Mouse (Mus musculus): ENCODE data around the gene Aldh16a1. TPM values are rescaled to one million over a fixed set of nuclear protein-coding genes. Genes with fewer than 3 reads are reported as not detected.
"Not testable (repeated sequence)": the region's sequence is repeated elsewhere in the genome, so short reads cannot be mapped to it uniquely, and the experiment has no call there.

Gene Aldh16a1
- total RNA-seq, 2 experiments from 2014 or later = 12.7 to 15.1 TPM

- DNase-seq (ENCODE audit: low spot score in 2 of 2) = no peak
Observed at GRCm38 (mm10) chr7:45119780-45120709, 34.3 kb downstream of the Aldh16a1 start.

- no peak for DNase-seq (ENCODE audit: low spot score in 2 of 2)
Observed at GRCm38 (mm10) chr7:45118336-45118735, 36.0 kb downstream of the Aldh16a1 start.

DNA sequence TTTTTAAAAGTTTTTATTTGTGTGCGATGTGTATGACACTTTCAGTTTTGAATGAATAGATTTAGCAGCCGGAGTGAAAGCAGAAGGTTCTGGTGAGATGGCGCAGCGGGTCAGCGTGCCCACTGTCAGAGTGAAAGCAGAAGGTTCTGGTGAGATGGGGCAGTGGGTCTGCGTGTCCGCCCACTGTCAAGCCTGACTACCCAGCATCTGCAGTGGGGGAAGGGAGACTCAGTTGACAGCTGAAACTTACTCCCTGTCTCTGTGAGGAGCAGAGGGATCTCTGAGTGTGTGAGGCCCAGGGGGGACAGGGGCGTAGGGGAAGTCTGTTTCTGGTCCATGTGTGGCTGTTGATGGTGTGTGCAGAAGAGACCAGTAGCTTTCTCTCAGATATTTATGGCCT lies 36.8 kb downstream of the Aldh16a1 start:
- no peak for DNase-seq (ENCODE audit: low spot score in 2 of 2)

DNA sequence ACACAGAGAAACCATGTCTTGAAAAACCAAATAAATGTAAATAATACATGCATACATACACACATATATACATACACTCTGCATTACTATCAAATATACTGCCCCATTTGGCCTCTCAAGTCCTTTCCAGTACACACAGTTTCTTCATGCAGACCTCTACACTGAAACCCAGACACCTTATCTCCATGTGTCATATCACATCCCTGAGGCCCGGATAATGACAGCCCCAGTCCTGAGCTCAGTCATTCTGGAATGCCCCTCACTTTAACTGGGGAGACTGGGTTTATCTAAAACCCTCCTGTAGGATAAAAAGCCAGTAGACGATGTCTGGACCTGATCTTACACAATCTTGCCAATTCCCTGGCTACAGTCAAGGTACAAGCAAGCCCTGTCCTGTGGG lies 40.9 kb downstream of the Aldh16a1 start:
- no peak for DNase-seq (ENCODE audit: low spot score in 2 of 2)

DNA sequence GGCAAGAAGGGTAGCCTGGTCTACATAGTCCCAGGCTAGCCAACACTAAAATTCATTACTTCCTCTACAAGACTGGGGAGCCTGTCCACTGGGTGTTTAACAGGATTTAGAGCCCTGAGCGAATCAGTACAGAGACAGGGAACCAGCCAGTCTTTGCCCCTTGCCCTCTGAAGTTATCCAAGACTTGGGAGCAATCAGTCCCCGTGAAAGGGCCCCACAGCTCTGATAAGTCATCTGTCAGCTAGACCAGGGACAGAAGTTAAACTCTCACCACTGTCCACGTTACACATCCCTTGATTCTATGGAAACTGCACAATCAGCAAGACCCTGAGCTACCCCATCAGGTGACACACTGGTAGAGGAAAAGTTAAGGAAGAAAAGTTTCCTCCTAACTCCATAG lies 41.9 kb downstream of the Aldh16a1 start:
- no peak for DNase-seq (ENCODE audit: low spot score in 2 of 2)

DNA sequence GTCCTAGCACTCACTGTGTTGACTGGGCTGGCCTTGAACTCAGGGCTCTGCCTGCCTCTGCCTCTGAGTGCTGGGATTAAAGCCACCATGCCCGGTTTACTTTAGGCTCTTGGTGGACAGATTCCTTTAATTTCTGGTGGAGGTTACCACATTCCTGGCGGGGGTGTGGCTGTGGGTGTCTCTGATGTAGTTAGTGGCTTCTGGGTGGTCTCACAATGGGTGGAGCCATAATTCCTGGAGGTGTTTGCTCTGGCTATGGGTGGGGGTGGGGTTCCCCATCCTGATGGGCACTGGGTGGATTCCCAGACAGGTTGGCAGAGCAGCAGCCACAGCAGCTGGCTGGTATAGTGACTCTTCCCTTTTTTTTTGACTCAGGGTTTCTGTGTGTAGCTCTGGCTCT lies 42.4 kb downstream of the Aldh16a1 start:
- DNase-seq (ENCODE audit: low spot score in 2 of 2) = no peak

DNA sequence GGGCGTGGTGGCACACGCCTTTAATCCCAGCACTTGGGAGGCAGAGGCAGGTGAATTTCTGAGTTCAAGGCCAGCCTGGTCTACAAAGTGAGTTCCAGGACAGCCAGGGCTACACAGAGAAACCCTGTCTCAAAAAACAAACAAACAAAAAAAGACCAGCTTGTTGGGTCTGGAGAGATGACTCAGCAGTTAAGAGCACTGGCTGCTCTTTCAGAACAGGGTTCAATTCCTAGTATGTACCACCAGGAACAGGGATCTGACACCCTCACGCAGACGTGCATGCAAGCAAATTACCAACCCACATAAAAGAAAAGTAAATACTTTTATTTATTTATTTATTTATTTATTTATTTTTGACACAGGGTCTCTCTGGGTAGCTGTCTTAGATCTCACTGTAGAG lies 44.3 kb downstream of the Aldh16a1 start:
- not testable (repeated sequence) for DNase-seq (ENCODE audit: low spot score in 2 of 2)

DNA sequence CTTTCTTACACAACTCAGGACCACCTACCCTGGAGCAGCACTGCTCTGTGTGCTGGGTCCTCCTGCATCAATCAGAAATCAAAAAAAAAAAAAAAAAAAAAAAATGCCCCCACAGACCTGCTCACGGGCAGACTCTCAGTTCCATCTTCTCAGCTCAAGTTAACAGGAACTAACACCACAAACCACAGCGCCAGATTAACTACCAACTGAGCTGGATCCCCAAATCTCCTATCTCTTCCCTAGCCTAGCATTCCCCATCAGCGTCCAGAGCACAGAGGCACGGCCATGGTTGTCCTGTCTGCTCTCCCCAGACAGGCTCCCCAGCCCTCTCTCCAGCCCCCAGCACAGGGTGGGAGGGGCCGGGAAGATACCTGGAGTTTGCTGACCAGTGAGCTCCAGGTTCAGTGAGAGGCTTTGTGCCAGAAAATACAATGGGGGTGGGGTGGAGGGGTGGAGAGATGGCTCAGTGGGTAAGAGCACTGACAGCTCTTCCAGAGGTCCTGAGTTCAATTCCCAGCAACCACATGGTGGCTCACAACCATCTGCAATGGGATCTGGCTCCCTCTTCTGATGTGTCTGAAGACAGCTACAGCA lies 47.2 kb downstream of the Aldh16a1 start:
- DNase-seq (ENCODE audit: low spot score in 2 of 2) = no peak

- DNase-seq (ENCODE audit: low spot score in 2 of 2) = no peak
Observed at GRCm38 (mm10) chr7:45106441-45106840, 47.9 kb downstream of the Aldh16a1 start.

- DNase-seq (ENCODE audit: low spot score in 2 of 2) = no peak
Observed at GRCm38 (mm10) chr7:45105491-45105890, 48.9 kb downstream of the Aldh16a1 start.

GRCm38 (mm10) chr7:45104941-45105340 lies 49.4 kb downstream of the Aldh16a1 start:
- DNase-seq (ENCODE audit: low spot score in 2 of 2) = no peak

DNA sequence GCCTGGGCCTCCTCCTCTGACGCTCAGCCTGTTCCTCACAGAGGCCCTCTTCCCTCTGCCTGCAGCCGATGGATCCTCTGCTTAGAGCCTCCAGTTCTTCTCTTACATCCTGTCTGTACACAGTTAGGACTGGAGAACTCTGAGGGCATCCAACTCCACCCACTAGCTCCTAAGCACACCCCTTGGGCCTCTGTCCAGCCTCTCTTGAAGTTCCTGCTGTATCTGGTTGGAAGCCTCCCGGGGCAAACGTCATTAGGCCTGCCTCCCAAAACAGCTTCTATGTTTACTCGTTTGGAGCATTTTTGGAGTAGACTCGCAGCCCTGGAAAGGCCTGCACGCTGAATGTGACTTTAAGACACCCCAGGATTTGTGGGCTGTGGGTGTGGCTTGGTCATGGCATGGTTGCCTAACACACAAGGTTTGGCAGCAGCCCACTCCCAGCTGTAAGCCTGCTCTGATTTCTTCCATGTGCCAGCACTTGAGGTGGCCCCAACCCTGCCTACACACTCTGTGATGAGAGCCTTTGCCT lies 50.7 kb downstream of the Aldh16a1 start, which contains the start of gene Fcgrt:
Gene Fcgrt, minus strand, starts transcription at position 200 of the 529 bp plus-strand sequence.
- peak in 1 of 2 experiments; percentile 35 for DNase-seq (ENCODE audit: low spot score in 2 of 2)

GRCm38 (mm10) chr7:45102940-45103585 lies 51.3 kb downstream of the Aldh16a1 start:
- no peak for DNase-seq (ENCODE audit: low spot score in 2 of 2)

DNA sequence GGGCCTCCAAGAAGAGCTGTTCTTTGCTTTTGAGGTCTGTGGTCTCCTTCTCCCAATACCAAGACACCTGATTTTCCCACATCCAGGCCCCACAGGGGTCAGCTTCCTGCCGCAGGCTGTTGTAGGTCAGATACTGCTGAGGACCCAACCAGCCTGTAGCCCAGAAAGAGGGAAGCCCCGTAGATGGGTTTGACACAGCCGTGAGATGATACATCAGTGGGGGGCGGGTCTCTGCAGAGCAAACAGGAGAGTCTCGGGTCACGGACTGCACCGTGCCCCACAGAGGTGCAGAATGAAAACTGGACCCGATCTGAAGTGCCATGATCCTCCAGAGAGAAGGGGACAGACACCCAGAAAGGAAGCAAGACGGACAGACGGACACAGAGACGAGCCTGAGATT lies 51.9 kb downstream of the Aldh16a1 start:
- DNase-seq (ENCODE audit: low spot score in 2 of 2) = no peak

DNA sequence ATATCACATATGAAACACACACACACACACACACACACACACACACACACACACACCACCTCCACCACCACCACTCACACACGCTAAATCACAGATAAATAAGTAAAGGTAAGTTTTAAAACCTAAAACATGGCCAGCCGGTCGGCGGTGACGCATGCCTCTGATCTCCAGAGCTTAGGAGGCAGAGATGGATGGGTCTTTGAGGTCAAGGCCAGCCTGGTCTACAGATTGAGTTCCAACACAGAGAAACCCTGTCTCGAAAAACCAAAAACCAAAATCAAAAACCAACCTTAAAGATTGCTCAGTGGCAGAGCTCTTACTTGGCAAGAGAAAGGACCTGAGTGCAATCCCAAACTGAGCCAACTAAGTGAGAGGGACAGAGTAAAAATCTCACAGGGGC lies 54.3 kb downstream of the Aldh16a1 start:
- DNase-seq (ENCODE audit: low spot score in 2 of 2) = no peak

DNA sequence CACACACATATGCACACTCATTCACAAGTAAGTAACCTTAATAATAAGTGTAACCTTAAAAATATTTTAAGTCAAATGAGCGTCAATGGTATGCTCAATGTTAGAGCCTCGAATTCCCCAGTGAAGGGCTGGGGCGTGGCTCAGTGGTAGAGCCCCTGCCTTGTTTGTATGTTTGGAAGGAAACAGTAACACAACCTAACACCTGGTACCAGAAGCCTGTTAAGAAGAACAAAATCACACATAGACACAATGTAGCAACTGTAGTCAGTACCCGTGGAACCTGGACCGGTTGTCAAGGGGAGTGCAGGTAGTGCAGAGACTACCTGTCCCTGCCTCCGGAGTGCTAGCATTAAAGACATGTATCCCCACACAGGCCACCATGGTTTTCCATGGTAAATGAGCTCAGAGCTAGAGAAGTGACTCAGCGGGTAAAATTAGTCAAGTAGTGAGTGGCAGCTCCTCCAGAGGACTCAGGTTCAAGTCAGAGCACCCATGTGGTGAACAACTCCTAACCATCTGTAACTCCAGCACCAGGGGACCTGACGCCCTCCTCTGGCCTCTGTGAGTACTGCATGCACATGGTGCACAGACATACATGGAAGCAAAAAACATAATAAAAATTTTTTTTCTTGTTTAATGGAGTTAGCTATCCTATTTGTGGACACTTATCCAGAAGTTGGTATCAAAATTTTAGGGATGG lies 55.7 kb downstream of the Aldh16a1 start:
- DNase-seq (ENCODE audit: low spot score in 2 of 2) = no peak

- DNase-seq (ENCODE audit: low spot score in 2 of 2) = no peak
Observed at GRCm38 (mm10) chr7:45097479-45097878, 56.9 kb downstream of the Aldh16a1 start.

- DNase-seq (ENCODE audit: low spot score in 2 of 2) = not testable (repeated sequence)
Observed at GRCm38 (mm10) chr7:45095965-45096364, 58.4 kb downstream of the Aldh16a1 start.

DNA sequence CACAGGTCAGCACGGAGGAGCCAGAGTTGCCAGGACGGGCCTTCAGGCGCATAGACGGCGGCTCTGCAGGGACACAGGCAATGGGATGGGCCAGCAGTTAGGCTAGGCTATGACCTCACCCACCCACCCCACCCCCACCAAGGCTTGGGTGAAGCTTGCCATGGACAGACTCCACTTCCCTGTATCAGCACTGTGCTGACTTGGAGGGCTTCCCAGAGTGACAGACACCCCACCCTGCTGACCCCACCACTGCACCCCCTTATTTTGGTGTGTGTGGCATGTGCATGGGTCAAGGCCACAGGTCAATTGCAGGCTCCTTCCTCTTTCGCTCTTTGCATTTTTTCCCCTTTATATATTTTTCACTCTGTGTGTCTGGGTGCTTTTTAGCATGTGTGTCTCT lies 59.0 kb downstream of the Aldh16a1 start:
- DNase-seq (ENCODE audit: low spot score in 2 of 2) = no peak

- no peak for DNase-seq (ENCODE audit: low spot score in 2 of 2)
Observed at GRCm38 (mm10) chr7:45094121-45094520, 60.3 kb downstream of the Aldh16a1 start.

GRCm38 (mm10) chr7:45093516-45093905 lies 60.9 kb downstream of the Aldh16a1 start:
- no peak for DNase-seq (ENCODE audit: low spot score in 2 of 2)
